Mouse (Mus musculus): ENCODE data around the gene Kpna4.

DNA sequence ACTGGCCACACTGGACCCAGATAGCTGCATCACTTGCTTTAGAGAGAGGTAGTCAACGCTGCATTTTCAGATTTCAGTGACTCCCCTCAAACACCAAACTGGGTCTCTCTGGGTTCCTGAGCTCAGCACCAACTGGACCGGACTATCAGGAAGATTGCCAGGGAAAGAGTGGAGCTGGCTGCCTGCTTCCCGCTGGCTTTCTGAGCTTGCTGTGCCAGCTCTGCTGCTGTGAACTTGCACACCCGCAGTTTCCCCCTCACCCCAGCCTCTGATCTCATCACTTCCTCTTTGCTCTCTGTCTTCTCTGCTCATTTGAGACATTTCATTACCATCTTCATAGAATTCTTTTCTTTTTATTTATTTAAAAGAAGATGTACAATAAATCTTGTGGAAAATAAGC is 44.2 kb upstream of the Kpna4 start:
- TF ChIP-seq EP300 (optimal IDR thresholded peaks at IDR 0.05) = no peak
- no peak for TF ChIP-seq CTCF (IDR thresholded peaks at IDR 0.05; ENCODE audit: low read depth)
